In the genomic region with DNA sequence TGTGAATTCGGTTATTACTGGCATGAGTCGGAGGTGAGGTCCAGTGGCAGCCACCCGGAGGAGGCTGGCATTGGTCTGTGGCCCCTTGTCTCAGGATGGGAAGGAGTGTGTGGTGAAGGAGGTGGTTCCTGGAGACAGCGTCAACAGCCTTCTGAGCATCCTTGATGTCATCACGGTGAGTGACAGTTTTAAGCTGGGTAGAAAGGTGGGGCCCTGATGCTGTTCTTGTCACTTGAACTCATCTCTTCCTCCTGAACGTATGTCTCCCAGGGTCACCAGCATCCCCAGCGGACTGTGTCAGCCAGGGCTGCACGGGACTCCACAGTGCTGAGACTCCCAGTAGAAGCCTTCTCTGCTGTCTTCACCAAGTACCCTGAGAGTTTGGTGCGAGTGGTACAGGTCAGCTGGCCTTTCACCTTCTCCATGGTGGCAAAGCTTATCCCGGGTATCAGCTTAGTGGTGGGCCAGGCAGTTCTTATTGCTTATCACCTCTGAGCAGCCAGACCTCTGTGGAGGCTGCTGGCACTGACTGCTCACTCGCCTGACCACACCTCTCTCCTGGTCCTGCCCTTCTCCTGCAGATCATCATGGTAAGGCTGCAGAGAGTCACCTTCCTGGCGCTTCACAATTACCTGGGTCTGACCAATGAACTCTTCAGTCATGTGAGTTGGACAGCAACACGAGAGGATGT, we compare ENCODE assay signal across 21 mouse cellular contexts. TPM values are rescaled to one million over a fixed set of nuclear protein-coding genes. Genes with fewer than 3 reads are reported as not detected.
A peak's percentile ranks its signal among the peaks of the same experiment; 100 is the strongest.
DNase-seq lines count a peak whose midpoint lies in the region; ATAC-seq and TF ChIP-seq lines count a peak whose summit lies in the region.
"Had no signal": no experiment of that assay in that cellular context is flagged by ENCODE, and none has a peak within 500 bp of the region (broad histone marks: within the 10 kb centered on the region; RNA-seq: fewer than 3 reads in every experiment).

No protein-coding gene starts in this region.

- TF ChIP-seq EP300 in MEL (IDR thresholded peaks at IDR 0.05; ENCODE audit: low read depth in 1 of 2, low read length in 2 of 2): peak in 1 of 2 experiments; percentile 70; a peak in 2 of 4 replicates

- 51% methylated on average over 13 of the region's 13 CpGs for WGBS in liver, embryonic 13.5 days (ENCODE audit: insufficient replicate concordance)

- peaks cover 7 to 9% of the 10 kb centered on the region in 2 experiments for H3K4me1 ChIP-seq in MEL (ENCODE audit: control insufficient read depth in 1 of 2, insufficient read depth in 2 of 2, low read length in 2 of 2)
- H3K4me1 ChIP-seq in liver, embryonic 13.5 days (replicated peaks): peaks cover 73% of the 10 kb centered on the region

- H3K36me3 ChIP-seq in MEL (ENCODE audit: control insufficient read depth in 1 of 2, insufficient read depth in 2 of 2, low read length in 2 of 2): peaks cover 0 to 5% of the 10 kb centered on the region in 2 experiments; a peak in 1 of 4 replicates
- peaks cover 55% of the 10 kb centered on the region for H3K36me3 ChIP-seq in liver, embryonic 13.5 days

- no peak for TF ChIP-seq RAD21 in MEL (IDR thresholded peaks at IDR 0.05; ENCODE audit: low read depth, low read length)

- H3K4me2 ChIP-seq in liver, embryonic 13.5 days: peak overlapping the region; percentile 65

- peak; percentile 99 for ATAC-seq in liver, embryonic 13.5 days (ENCODE audit: low read depth)
- ATAC-seq: inflammation-experienced regulatory T-cells, adult 6 months had no signal

- no peak overlapping the region for H3K4me3 ChIP-seq in MEL (ENCODE audit: control insufficient read depth in 1 of 2, insufficient read depth in 1 of 2, low read depth in 2 of 2, low read length in 2 of 2)
- peak overlapping the region; percentile 36 for H3K4me3 ChIP-seq in liver, embryonic 13.5 days (replicated peaks)
- H3K4me3 ChIP-seq: forebrain, embryonic 10.5 days; megakaryocyte, embryonic 14.5 days had no signal

- no peaks in the 10 kb centered on the region for H3K9me3 ChIP-seq in MEL (replicated peaks; ENCODE audit: insufficient read depth, low read length)
- no peaks in the 10 kb centered on the region for H3K9me3 ChIP-seq in liver, embryonic 13.5 days (replicated peaks)
- H3K9me3 ChIP-seq: forebrain, embryonic 10.5 days; megakaryocyte, embryonic 14.5 days had no signal

- TF ChIP-seq CTCF in MEL (IDR thresholded peaks at IDR 0.05 in 2 of 3, conservative IDR thresholded peaks at IDR 0.05 in 1 of 3; ENCODE audit: control insufficient read depth in 1 of 3, insufficient read depth in 1 of 3, low read depth in 2 of 3, low read length in 3 of 3, poor library complexity in 1 of 3, severe bottlenecking in 1 of 3): no peak

- no peak overlapping the region for H3K27ac ChIP-seq in MEL (ENCODE audit: control insufficient read depth, low read depth, low read length)
- peak overlapping the region; percentile 96 for H3K27ac ChIP-seq in liver, embryonic 13.5 days
- H3K27ac ChIP-seq: forebrain, embryonic 10.5 days; kidney, postnatal 0 days had no signal

- H3K27me3 ChIP-seq in MEL (ENCODE audit: control insufficient read depth in 1 of 2, insufficient read depth in 2 of 2, low read length in 2 of 2): no peaks in the 10 kb centered on the region
- H3K27me3 ChIP-seq in liver, embryonic 13.5 days: no peaks in the 10 kb centered on the region
- H3K27me3 ChIP-seq: megakaryocyte, embryonic 14.5 days had no signal

- intact Hi-C loops in left cerebral cortex, postnatal 10 days (cut with DNase I): no loop called here

- TF ChIP-seq POLR2A in MEL (IDR thresholded peaks at IDR 0.05; ENCODE audit: control insufficient read depth in 1 of 2, insufficient read depth in 1 of 2, low read depth in 1 of 2, low read length in 2 of 2, poor library complexity in 1 of 2): no peak

- no peak overlapping the region for H3K9ac ChIP-seq in MEL (ENCODE audit: control insufficient read depth, low read depth, low read length, poor library complexity, severe bottlenecking)
- peak overlapping the region; percentile 59 for H3K9ac ChIP-seq in liver, embryonic 13.5 days

- peak; percentile 40 for DNase-seq in MEL (ENCODE audit: low read depth, low spot score)
- peak; percentile 76 for DNase-seq in c-Kit-positive CD71-positive TER-119-positive erythroid progenitor cells, embryonic 14.5 days (ENCODE audit: low spot score)
- DNase-seq in liver, embryonic 13.5 days: peak; percentile 80
- peak; percentile 79 to 80 for DNase-seq in spleen, postnatal 10 days (ENCODE audit: low spot score in 2 of 2)
- DNase-seq in adrenal gland, adult 8-10 months: no peak
- no peak for DNase-seq in kidney, postnatal 25 days
- DNase-seq in right cerebral cortex, adult 2 months (ENCODE audit: low spot score in 2 of 2): no peak
- DNase-seq in left cerebral cortex, postnatal 10 days (ENCODE audit: extremely low spot score in 1 of 2, low spot score in 2 of 2): no peak
- DNase-seq: adrenal gland, postnatal 25 days; cerebellum, postnatal 25 days; lung, adult 18-20 months; thymus, adult 18-20 months had no signal

- no peaks in the 10 kb centered on the region for H3K79me2 ChIP-seq in MEL (ENCODE audit: control insufficient read depth, insufficient read depth, low read length, poor library complexity)

TF ChIP-seq in MEL, 35 proteins besides CTCF, POLR2A, EP300 and RAD21:
- TF ChIP-seq GATA1 (IDR thresholded peaks at IDR 0.05; ENCODE audit: low read depth, low read length) (peak; percentile 51; the same call in 1 of the 2 replicates), TCF12 (IDR thresholded peaks at IDR 0.05; ENCODE audit: low read depth, low read length) (peak; percentile 67; the same call in 1 of the 2 replicates), TAL1 (IDR thresholded peaks at IDR 0.05; ENCODE audit: low read length) (peak; percentile 71), CHD2 (IDR thresholded peaks at IDR 0.05; ENCODE audit: low read length) (no peak)

RNA-seq across cellular contexts. Expression of a gene that starts 7.0 kb away (rescaled TPM):
- total RNA-seq in MEL (2012; rRNA removed): 7.6 and 8.6 TPM in 2 replicates
- polyA plus RNA-seq in MEL (2012; ENCODE audit: insufficient read depth in 1 of 2, insufficient read length in 2 of 2, low read depth in 1 of 2, low replicate concordance in 2 of 2, missing spikeins in 1 of 2): 10 to 100 TPM in 1 of 2 experiments, not detected in 1; 16.5 TPM
- 10.6 and 12.4 TPM in 2 replicates for polyA plus RNA-seq in liver, embryonic 13.5 days (2015; fragmentation: Nextera tagmentation; extraction: Ambion mirVana)
- 10 to 100 TPM; 49.3 to 73.9 (median 63.2) TPM for total RNA-seq in adrenal gland, adult 8-10 months (2022)
- 10 to 100 TPM; 73.7 to 79.2 TPM for total RNA-seq in left cerebral cortex, postnatal 10 days (2021)

RNA-seq across cellular contexts. Expression of a gene that starts 21.9 kb away (rescaled TPM):
- 15.2 and 18.0 TPM in 2 replicates for total RNA-seq in MEL (2012; rRNA removed)
- 10 to 100 TPM in 1 of 2 experiments, not detected in 1; 47.6 TPM for polyA plus RNA-seq in MEL (2012; ENCODE audit: insufficient read depth in 1 of 2, insufficient read length in 2 of 2, low read depth in 1 of 2, low replicate concordance in 2 of 2, missing spikeins in 1 of 2)
- polyA plus RNA-seq in liver, embryonic 13.5 days (2015; fragmentation: Nextera tagmentation; extraction: Ambion mirVana): 19.8 and 19.9 TPM in 2 replicates
- total RNA-seq in adrenal gland, adult 8-10 months (2022): 10 to 100 TPM; 45.0 to 82.0 (median 60.3) TPM
- total RNA-seq in left cerebral cortex, postnatal 10 days (2021): 10 to 100 TPM; 77.7 to 81.4 TPM

RNA-seq across cellular contexts. Expression of a gene that starts 29.2 kb away (rescaled TPM):
- total RNA-seq in MEL (2012; rRNA removed): 5.0 and 5.2 TPM in 2 replicates
- 10 to 100 TPM in 1 of 2 experiments, not detected in 1; 12.0 TPM for polyA plus RNA-seq in MEL (2012; ENCODE audit: insufficient read depth in 1 of 2, insufficient read length in 2 of 2, low read depth in 1 of 2, low replicate concordance in 2 of 2, missing spikeins in 1 of 2)
- 4.4 and 5.2 TPM in 2 replicates for polyA plus RNA-seq in liver, embryonic 13.5 days (2015; fragmentation: Nextera tagmentation; extraction: Ambion mirVana)
- 10 to 100 TPM; 20.6 to 22.9 (median 21.7) TPM for total RNA-seq in adrenal gland, adult 8-10 months (2022)
- 10 to 100 TPM; 29.4 to 31.2 TPM for total RNA-seq in left cerebral cortex, postnatal 10 days (2021)

RNA-seq across cellular contexts. Expression of a gene that starts 45.6 kb away (rescaled TPM):
- 0.56 and 1.2 TPM in 2 replicates for total RNA-seq in MEL (2012; rRNA removed)
- under 1 TPM in 1 of 2 experiments, not detected in 1; 0.53 TPM for polyA plus RNA-seq in MEL (2012; ENCODE audit: insufficient read depth in 1 of 2, insufficient read length in 2 of 2, low read depth in 1 of 2, low replicate concordance in 2 of 2, missing spikeins in 1 of 2)
- 2.5 and 2.8 TPM in 2 replicates for polyA plus RNA-seq in liver, embryonic 13.5 days (2015; fragmentation: Nextera tagmentation; extraction: Ambion mirVana)
- not detected for total RNA-seq in adrenal gland, adult 8-10 months (2022)
- total RNA-seq in left cerebral cortex, postnatal 10 days (2021): not detected
- total RNA-seq: adrenal gland, postnatal 25 days; gastrocnemius, postnatal 4 days; left cerebral cortex, postnatal 36 days; midbrain, postnatal 0 days had no signal
- polyA plus RNA-seq: midbrain, postnatal 0 days had no signal

RNA-seq across cellular contexts. Expression of a gene that starts 51.5 kb away (rescaled TPM):
- 0.12 TPM in 1 of 2 replicates, not detected in the other for total RNA-seq in MEL (2012; rRNA removed)
- under 1 TPM in 1 of 2 experiments, not detected in 1; 0.06 TPM for polyA plus RNA-seq in MEL (2012; ENCODE audit: insufficient read depth in 1 of 2, insufficient read length in 2 of 2, low read depth in 1 of 2, low replicate concordance in 2 of 2, missing spikeins in 1 of 2)
- polyA plus RNA-seq in liver, embryonic 13.5 days (2015; fragmentation: Nextera tagmentation; extraction: Ambion mirVana): not detected in 2 replicates
- under 1 TPM in 2 of 4 experiments, not detected in 2; 0.28 to 0.46 TPM for total RNA-seq in adrenal gland, adult 8-10 months (2022)
- total RNA-seq in left cerebral cortex, postnatal 10 days (2021): under 1 TPM in 1 of 2 experiments, not detected in 1; 0.30 TPM
- total RNA-seq: adrenal gland, postnatal 25 days had no signal
- polyA plus RNA-seq: forebrain, embryonic 10.5 days; heart, embryonic 14.5 days; hindbrain, embryonic 11.5 days; inflammation-experienced regulatory T-cells, adult 6 months had no signal

Comparison
In these comparisons a context has a peak if more than half of its experiments do, and no peak if none do; other contexts are left out.
1. DNase-seq: peak in MEL (single experiment), c-Kit-positive CD71-positive TER-119-positive erythroid progenitor cells, embryonic 14.5 days (single experiment), liver, embryonic 13.5 days (single experiment) and spleen, postnatal 10 days (2 of 2); none in adrenal gland, adult 8-10 months (single experiment), kidney, postnatal 25 days (0 of 2), right cerebral cortex, adult 2 months (0 of 2) and left cerebral cortex, postnatal 10 days (0 of 2).